Mouse (Mus musculus): ENCODE data around the gene Spock1. TPM values are rescaled to one million over a fixed set of nuclear protein-coding genes. Genes with fewer than 3 reads are reported as not detected.

Gene Spock1
- polyA plus RNA-seq, 1 experiment, result 0.06 TPM

GRCm38 (mm10) chr13:57853156-57853555 is 55.0 kb downstream of the Spock1 start:
- Histone ChIP-seq H3K4me1 (ENCODE audit: control insufficient read depth, insufficient read depth, low read length) (no peaks in the 10 kb centered on the region), H3K4me3 (replicated peaks; ENCODE audit: extremely low read depth, low read depth, low read length) (no peak overlapping the region)
- WGBS, result 78% methylated on average over 10 of the region's 10 CpGs
- TF ChIP-seq CTCF (IDR thresholded peaks at IDR 0.05; ENCODE audit: insufficient read depth, low read length), result no peak
- no peak for TF ChIP-seq POLR2A (IDR thresholded peaks at IDR 0.05; ENCODE audit: borderline replicate concordance, extremely low read depth, low read depth, low read length)
- no peak for DNase-seq

GRCm38 (mm10) chr13:57848931-57849330 is 59.2 kb downstream of the Spock1 start:
- no peak for DNase-seq
- Histone ChIP-seq H3K4me3 (replicated peaks; ENCODE audit: extremely low read depth, low read depth, low read length) (no peak overlapping the region), H3K4me1 (ENCODE audit: control insufficient read depth, insufficient read depth, low read length) (no peaks in the 10 kb centered on the region)
- WGBS, result 88% methylated on average over 1 of the region's 1 CpGs
- no peak for TF ChIP-seq CTCF (IDR thresholded peaks at IDR 0.05; ENCODE audit: insufficient read depth, low read length)
- TF ChIP-seq POLR2A (IDR thresholded peaks at IDR 0.05; ENCODE audit: borderline replicate concordance, extremely low read depth, low read depth, low read length), result no peak

GRCm38 (mm10) chr13:57847101-57847500 is 61.0 kb downstream of the Spock1 start:
- Histone ChIP-seq H3K4me1 (ENCODE audit: control insufficient read depth, insufficient read depth, low read length) (no peaks in the 10 kb centered on the region), H3K4me3 (replicated peaks; ENCODE audit: extremely low read depth, low read depth, low read length) (no peak overlapping the region)
- WGBS, result 76% methylated on average over 4 of the region's 4 CpGs
- TF ChIP-seq POLR2A (IDR thresholded peaks at IDR 0.05; ENCODE audit: borderline replicate concordance, extremely low read depth, low read depth, low read length), result no peak
- TF ChIP-seq CTCF (IDR thresholded peaks at IDR 0.05; ENCODE audit: insufficient read depth, low read length), result no peak
- no peak for DNase-seq

GRCm38 (mm10) chr13:57846468-57846867 is 61.7 kb downstream of the Spock1 start:
- WGBS, result 87% methylated on average over 9 of the region's 9 CpGs
- Histone ChIP-seq H3K4me3 (replicated peaks; ENCODE audit: extremely low read depth, low read depth, low read length) (no peak overlapping the region), H3K4me1 (ENCODE audit: control insufficient read depth, insufficient read depth, low read length) (no peaks in the 10 kb centered on the region)
- no peak for TF ChIP-seq CTCF (IDR thresholded peaks at IDR 0.05; ENCODE audit: insufficient read depth, low read length)
- TF ChIP-seq POLR2A (IDR thresholded peaks at IDR 0.05; ENCODE audit: borderline replicate concordance, extremely low read depth, low read depth, low read length), result no peak
- DNase-seq, result no peak

GRCm38 (mm10) chr13:57841141-57841848 is 66.8 kb downstream of the Spock1 start:
- TF ChIP-seq POLR2A (IDR thresholded peaks at IDR 0.05; ENCODE audit: borderline replicate concordance, extremely low read depth, low read depth, low read length) (no peak), CTCF (IDR thresholded peaks at IDR 0.05; ENCODE audit: insufficient read depth, low read length) (no peak)
- no peak for DNase-seq
- Histone ChIP-seq H3K4me3 (replicated peaks; ENCODE audit: extremely low read depth, low read depth, low read length) (no peak overlapping the region), H3K4me1 (ENCODE audit: control insufficient read depth, insufficient read depth, low read length) (no peaks in the 10 kb centered on the region)
- WGBS, result 87% methylated on average over 5 of the region's 5 CpGs

- TF ChIP-seq CTCF (IDR thresholded peaks at IDR 0.05; ENCODE audit: insufficient read depth, low read length), result no peak
- TF ChIP-seq POLR2A (IDR thresholded peaks at IDR 0.05; ENCODE audit: borderline replicate concordance, extremely low read depth, low read depth, low read length), result no peak
- H3K4me1 ChIP-seq (ENCODE audit: control insufficient read depth, insufficient read depth, low read length), result no peaks in the 10 kb centered on the region
- DNase-seq, result no peak
- no peak overlapping the region for H3K4me3 ChIP-seq (replicated peaks; ENCODE audit: extremely low read depth, low read depth, low read length)
- WGBS, result 67% methylated on average over 5 of the region's 5 CpGs
These were observed 70.3 kb downstream of the Spock1 start for GRCm38 (mm10) chr13:57837691-57838437.

- no peak for DNase-seq
- TF ChIP-seq POLR2A (IDR thresholded peaks at IDR 0.05; ENCODE audit: borderline replicate concordance, extremely low read depth, low read depth, low read length), result no peak
- no peak for TF ChIP-seq CTCF (IDR thresholded peaks at IDR 0.05; ENCODE audit: insufficient read depth, low read length)
- no peaks in the 10 kb centered on the region for H3K4me1 ChIP-seq (ENCODE audit: control insufficient read depth, insufficient read depth, low read length)
- no peak overlapping the region for H3K4me3 ChIP-seq (replicated peaks; ENCODE audit: extremely low read depth, low read depth, low read length)
- WGBS, result 19% methylated on average over 11 of the region's 11 CpGs
These were observed 76.6 kb downstream of the Spock1 start for GRCm38 (mm10) chr13:57831374-57832163.

GRCm38 (mm10) chr13:57830896-57831295 is 77.2 kb downstream of the Spock1 start:
- WGBS, result 40% methylated on average over 7 of the region's 7 CpGs
- H3K4me3 ChIP-seq (replicated peaks; ENCODE audit: extremely low read depth, low read depth, low read length), result no peak overlapping the region
- no peak for DNase-seq
- no peaks in the 10 kb centered on the region for H3K4me1 ChIP-seq (ENCODE audit: control insufficient read depth, insufficient read depth, low read length)
- no peak for TF ChIP-seq POLR2A (IDR thresholded peaks at IDR 0.05; ENCODE audit: borderline replicate concordance, extremely low read depth, low read depth, low read length)
- TF ChIP-seq CTCF (IDR thresholded peaks at IDR 0.05; ENCODE audit: insufficient read depth, low read length), result no peak

- 29% methylated on average over 2 of the region's 2 CpGs for WGBS
- no peak for DNase-seq
- Histone ChIP-seq H3K4me1 (ENCODE audit: control insufficient read depth, insufficient read depth, low read length) (no peaks in the 10 kb centered on the region), H3K4me3 (replicated peaks; ENCODE audit: extremely low read depth, low read depth, low read length) (no peak overlapping the region)
- TF ChIP-seq POLR2A (IDR thresholded peaks at IDR 0.05; ENCODE audit: borderline replicate concordance, extremely low read depth, low read depth, low read length) (no peak), CTCF (IDR thresholded peaks at IDR 0.05; ENCODE audit: insufficient read depth, low read length) (no peak)
These were observed 78.0 kb downstream of the Spock1 start for GRCm38 (mm10) chr13:57830091-57830490.

Data from lung, adult 2 months (tissue).